Mouse (Mus musculus) liver, embryonic 11.5 days (tissue): ENCODE data around the gene Tas2r144. TPM values are rescaled to one million over a fixed set of nuclear protein-coding genes. Genes with fewer than 3 reads are reported as not detected.

ENCODE experiments used
- ATAC-seq: fragments of 200-750 bp; cut with Nextera tagmentation; replicated peaks from 2 replicates; pipeline ENCODE4 v1.8.0; 2017; ENCODE audit warnings: moderate number of reproducible peaks, mild to moderate bottlenecking, moderate TSS enrichment, moderate library complexity; ENCODE audit not compliant: low FRiP score
- DNase-seq: peaks from one replicate; pipeline ENCODE4 v3.0.0-alpha.2; 2017; ENCODE audit warnings: low spot score
- H3K27ac ChIP-seq: fragments of 300-500 bp; sonication (generic); 2 replicates; pipeline ENCODE4 v1.5.1; 2014; ENCODE audit warnings: mild to moderate bottlenecking, low read depth, low read length, control low read depth
- H3K27me3 ChIP-seq: fragments of 300-500 bp; sonication (generic); replicated peaks from 2 replicates; pipeline ENCODE4 v1.6.1; 2014; ENCODE audit warnings: low read length, mixed read lengths; ENCODE audit not compliant: control insufficient read depth, insufficient read depth
- H3K36me3 ChIP-seq: fragments of 300-500 bp; sonication (generic); 2 replicates; pipeline ENCODE4 v1.6.1; 2014; ENCODE audit warnings: mild to moderate bottlenecking, low read length, moderate library complexity, mixed read lengths; ENCODE audit not compliant: control insufficient read depth, insufficient read depth
- H3K4me1 ChIP-seq: fragments of 300-500 bp; sonication (generic); replicated peaks from 2 replicates; pipeline ENCODE4 v1.6.1; 2014; ENCODE audit warnings: low read length, mixed read lengths; ENCODE audit not compliant: control insufficient read depth, insufficient read depth
- H3K4me2 ChIP-seq: fragments of 300-500 bp; sonication (generic); 2 replicates; pipeline ENCODE4 v1.6.1; 2014; ENCODE audit warnings: mild to moderate bottlenecking, control low read depth, moderate library complexity
- H3K4me3 ChIP-seq: fragments of 300-500 bp; sonication (generic); 2 replicates; pipeline ENCODE4 v1.5.1; 2014; ENCODE audit warnings: low read depth, low read length, control low read depth
- H3K9ac ChIP-seq: fragments of 300-500 bp; sonication (generic); 2 replicates; pipeline ENCODE4 v1.6.1; 2014; ENCODE audit warnings: low read depth, low read length, control low read depth
- H3K9me3 ChIP-seq: fragments of 300-500 bp; sonication (generic); 2 replicates; pipeline ENCODE4 v1.6.1; 2016; ENCODE audit warnings: low read length, inconsistent platforms, mixed read lengths; ENCODE audit not compliant: control insufficient read depth
- WGBS: fragments of 180-500 bp; shearing (Covaris S2); extraction: QIAGEN DNeasy Blood & Tissue Kit; methylation state at CpG from one replicate; pipeline ENCODE4 v1.1.7; 2014; 5-methylcytosine and 5-hydroxymethylcytosine counted together
- polyA plus RNA-seq: library from polyadenylated mRNA; unstranded; fragments of >200 nt; fragmentation: Nextera tagmentation; extraction: Ambion mirVana; gene quantifications from 2 replicates; pipeline ENCODE4 v1.2.1, GENCODE M21; 2014

Tas2r144 gene
- polyA plus RNA-seq, 1 experiment from 2014 or later: not detected

- H3K27me3 ChIP-seq: no peaks in the 10 kb centered on the region
- no peak overlapping the region for H3K4me3 ChIP-seq
- WGBS: 86% methylated on average over 3 of the region's 3 CpGs
- no peaks in the 10 kb centered on the region for H3K4me1 ChIP-seq
- no peak overlapping the region for H3K27ac ChIP-seq
- no peaks in the 10 kb centered on the region for H3K36me3 ChIP-seq
- H3K9ac ChIP-seq: no peak overlapping the region
- H3K9me3 ChIP-seq: no peaks in the 10 kb centered on the region
- DNase-seq: no peak
- no peak overlapping the region for H3K4me2 ChIP-seq
- no peak for ATAC-seq
These were observed 16.1 kb downstream of the Tas2r144 start for GRCm38 (mm10) chr6:42231191-42231590.

- WGBS: 68% methylated on average over 6 of the region's 6 CpGs
- no peak for DNase-seq
These were observed 22.2 kb downstream of the Tas2r144 start for GRCm38 (mm10) chr6:42237276-42237805.

GRCm38 (mm10) chr6:42241311-42242045 lies 26.4 kb downstream of the Tas2r144 start:
- Histone ChIP-seq H3K4me1 (peaks cover 6% of the 10 kb centered on the region), H3K9me3 (no peaks in the 10 kb centered on the region), H3K4me3 (no peak overlapping the region), H3K9ac (no peak overlapping the region), H3K36me3 (no peaks in the 10 kb centered on the region), H3K27ac (no peak overlapping the region), H3K27me3 (peaks cover 2% of the 10 kb centered on the region; the same call in 1 of the 2 replicates), H3K4me2 (no peak overlapping the region)
- 73% methylated on average over 6 of the region's 6 CpGs for WGBS
- no peak for DNase-seq
- no peak for ATAC-seq

More at GRCm38 (mm10) chr6:42237276-42237805, 22.2 kb downstream of the Tas2r144 start:
- no peak for ATAC-seq
- no peaks in the 10 kb centered on the region for H3K4me1 ChIP-seq
- no peak overlapping the region for H3K4me2 ChIP-seq
- H3K27me3 ChIP-seq: no peaks in the 10 kb centered on the region
- H3K9ac ChIP-seq: no peak overlapping the region
- H3K4me3 ChIP-seq: no peak overlapping the region
- H3K9me3 ChIP-seq: no peaks in the 10 kb centered on the region
- no peak overlapping the region for H3K27ac ChIP-seq
- H3K36me3 ChIP-seq: no peaks in the 10 kb centered on the region

GRCm38 (mm10) chr6:42245711-42246353 lies 30.7 kb downstream of the Tas2r144 start, which contains the start of gene Gstk1:
Gstk1 (plus strand) TSS chr6:42245935.
- peaks cover 6% of the 10 kb centered on the region; the same call in 1 of the 2 replicates for H3K27me3 ChIP-seq
- H3K36me3 ChIP-seq: no peaks in the 10 kb centered on the region
- H3K4me2 ChIP-seq: peak within 1 kb of the TSS; percentile 94
- H3K4me1 ChIP-seq: peaks cover 11% of the 10 kb centered on the region
- WGBS: 4% methylated on average over 28 of the region's 28 CpGs
- peak within 1 kb of the TSS; percentile 62 for H3K9ac ChIP-seq
- DNase-seq: peak; percentile 81
- peak; percentile 100 for ATAC-seq
- H3K27ac ChIP-seq: no peak within 1 kb of the TSS
- no peaks in the 10 kb centered on the region for H3K9me3 ChIP-seq
- peak within 1 kb of the TSS; percentile 57 for H3K4me3 ChIP-seq

GRCm38 (mm10) chr6:42247173-42247572 lies 32.0 kb downstream of the Tas2r144 start:
- Histone ChIP-seq H3K4me3 (no peak overlapping the region), H3K36me3 (no peaks in the 10 kb centered on the region), H3K27me3 (peaks cover 6% of the 10 kb centered on the region; the same call in 1 of the 2 replicates), H3K27ac (no peak overlapping the region), H3K9me3 (no peaks in the 10 kb centered on the region), H3K4me1 (peaks cover 11% of the 10 kb centered on the region), H3K4me2 (peak overlapping the region; percentile 33; the same call in 1 of the 2 replicates), H3K9ac (no peak overlapping the region)
- WGBS: 6% methylated on average over 8 of the region's 8 CpGs
- ATAC-seq (no peak; the same call in 1 of the 2 replicates), DNase-seq (no peak)

DNA sequence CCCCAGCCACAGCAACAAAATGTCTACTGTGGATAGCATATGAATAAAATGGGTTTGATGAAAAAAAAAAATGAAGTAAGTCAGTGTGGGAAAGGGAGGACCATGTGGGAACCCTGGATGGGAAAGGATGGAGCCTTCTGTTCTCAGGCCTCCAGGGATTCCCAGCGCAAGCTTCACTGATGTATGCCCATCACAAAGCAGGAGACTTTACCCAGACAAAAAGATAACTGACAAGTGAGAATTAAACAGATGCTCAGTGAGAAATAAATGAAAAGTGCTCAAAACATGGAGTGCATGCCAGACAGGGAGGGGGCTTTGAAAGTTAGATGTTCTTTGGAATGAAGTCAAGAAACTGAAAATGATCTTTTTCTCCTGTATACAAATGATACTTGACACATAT lies 32.9 kb downstream of the Tas2r144 start:
- no peaks in the 10 kb centered on the region for H3K36me3 ChIP-seq
- no peak overlapping the region for H3K4me3 ChIP-seq
- no peaks in the 10 kb centered on the region for H3K9me3 ChIP-seq
- DNase-seq (no peak), ATAC-seq (no peak)
- H3K4me2 ChIP-seq: no peak overlapping the region; the same call in 1 of the 2 replicates
- peaks cover 11% of the 10 kb centered on the region for H3K4me1 ChIP-seq
- 96% methylated on average over 1 of the region's 1 CpGs for WGBS
- no peak overlapping the region for H3K9ac ChIP-seq
- no peak overlapping the region for H3K27ac ChIP-seq
- peaks cover 6% of the 10 kb centered on the region; the same call in 1 of the 2 replicates for H3K27me3 ChIP-seq

- DNase-seq (no peak), ATAC-seq (no peak)
These were observed 36.7 kb downstream of the Tas2r144 start for GRCm38 (mm10) chr6:42251791-42252190.

GRCm38 (mm10) chr6:42253103-42253502 lies 38.0 kb downstream of the Tas2r144 start:
- DNase-seq (no peak), ATAC-seq (no peak)
- Histone ChIP-seq H3K27ac (no peak overlapping the region), H3K4me1 (no peaks in the 10 kb centered on the region), H3K9ac (no peak overlapping the region), H3K4me2 (no peak overlapping the region), H3K9me3 (no peaks in the 10 kb centered on the region), H3K27me3 (no peaks in the 10 kb centered on the region), H3K36me3 (no peaks in the 10 kb centered on the region), H3K4me3 (no peak overlapping the region)
- WGBS: 66% methylated on average over 2 of the region's 2 CpGs

More at GRCm38 (mm10) chr6:42251791-42252190, 36.7 kb downstream of the Tas2r144 start:
- Histone ChIP-seq H3K4me1 (0 out of 2 replicates have a peak, but pooled peaks cover 2% of the 10 kb centered on the region), H3K27ac (no peak overlapping the region), H3K9me3 (no peaks in the 10 kb centered on the region), H3K27me3 (0 out of 2 replicates have a peak, but pooled peaks cover 3% of the 10 kb centered on the region), H3K4me3 (no peak overlapping the region), H3K4me2 (no peak overlapping the region), H3K36me3 (no peaks in the 10 kb centered on the region), H3K9ac (no peak overlapping the region)
- 84% methylated on average over 4 of the region's 4 CpGs for WGBS
